12 mouse cellular contexts compared by ENCODE assay signal in genomic region chr7:16821091-16821490, GRCm38 (mm10). TPM values are rescaled to one million over a fixed set of nuclear protein-coding genes. Genes with fewer than 3 reads are reported as not detected.
DNase-seq lines count a peak whose midpoint lies in the region; ATAC-seq and TF ChIP-seq lines count a peak whose summit lies in the region.
"Had no signal": no experiment of that assay in that cellular context is flagged by ENCODE, and none has a peak within 500 bp of the region (broad histone marks: within the 10 kb centered on the region; RNA-seq: fewer than 3 reads in every experiment).

No protein-coding gene starts in this region.

- ATAC-seq in forebrain, embryonic 14.5 days, result no peak
- no peak for ATAC-seq in forebrain, embryonic 15.5 days (replicated peaks)
- ATAC-seq in intestine, embryonic 16.5 days, result no peak
- no peak for ATAC-seq in intestine, embryonic 15.5 days
- no peak for ATAC-seq in embryonic facial prominence, embryonic 12.5 days (ENCODE audit: insufficient number of reproducible peaks, insufficient read depth, low FRiP score, low TSS enrichment)

- DNase-seq in forebrain, embryonic 14.5 days (ENCODE audit: low spot score), result no peak
- DNase-seq in frontal cortex, adult 2 months (ENCODE audit: extremely low spot score in 1 of 2, low spot score in 1 of 2), result no peak
- DNase-seq in kidney, adult 2 months, result no peak
- DNase-seq: adrenal gland, adult 8-10 months; kidney, postnatal 10 days; lung, postnatal 14 days had no signal

- 0 out of 2 replicates have a peak overlapping the region, but pooled peaks have one; percentile 9 for H3K27ac ChIP-seq in forebrain, embryonic 14.5 days (ENCODE audit: low read depth, low read length)
- no peak overlapping the region for H3K27ac ChIP-seq in forebrain, embryonic 15.5 days (replicated peaks)
- no peak overlapping the region for H3K27ac ChIP-seq in intestine, embryonic 16.5 days (ENCODE audit: low read length)
- H3K27ac ChIP-seq in intestine, embryonic 15.5 days, result no peak overlapping the region
- peak overlapping the region; percentile 38 for H3K27ac ChIP-seq in bone marrow macrophage, adult 2 months (ENCODE audit: insufficient read depth, low read depth, low read length)
- H3K27ac ChIP-seq in embryonic facial prominence, embryonic 12.5 days, result 0 out of 2 replicates have a peak overlapping the region, but pooled peaks have one; percentile 36
- H3K27ac ChIP-seq in kidney, adult 2 months (ENCODE audit: insufficient read depth, low read depth, low read length), result no peak overlapping the region
- H3K27ac ChIP-seq: forebrain, embryonic 12.5 days had no signal

- peaks cover 36% of the 10 kb centered on the region for H3K36me3 ChIP-seq in forebrain, embryonic 14.5 days (ENCODE audit: control insufficient read depth, insufficient read depth, low read length)
- H3K36me3 ChIP-seq in forebrain, embryonic 15.5 days, result peaks cover 26% of the 10 kb centered on the region
- peaks cover 6% of the 10 kb centered on the region; the same call in 1 of the 2 replicates for H3K36me3 ChIP-seq in intestine, embryonic 16.5 days (ENCODE audit: control insufficient read depth, insufficient read depth, low read length)
- peaks cover 27% of the 10 kb centered on the region for H3K36me3 ChIP-seq in intestine, embryonic 15.5 days
- H3K36me3 ChIP-seq in embryonic facial prominence, embryonic 12.5 days, result peaks cover 32% of the 10 kb centered on the region
- H3K36me3 ChIP-seq in kidney, adult 2 months (ENCODE audit: control insufficient read depth, insufficient read depth, low read length), result no peaks in the 10 kb centered on the region

- H3K27me3 ChIP-seq in forebrain, embryonic 14.5 days (replicated peaks; ENCODE audit: control insufficient read depth, insufficient read depth, low read length), result no peaks in the 10 kb centered on the region
- no peaks in the 10 kb centered on the region for H3K27me3 ChIP-seq in forebrain, embryonic 15.5 days
- no peaks in the 10 kb centered on the region for H3K27me3 ChIP-seq in intestine, embryonic 16.5 days (replicated peaks; ENCODE audit: control insufficient read depth, insufficient read depth, low read length)
- no peaks in the 10 kb centered on the region for H3K27me3 ChIP-seq in intestine, embryonic 15.5 days (replicated peaks)
- no peaks in the 10 kb centered on the region for H3K27me3 ChIP-seq in embryonic facial prominence, embryonic 12.5 days
- H3K27me3 ChIP-seq in kidney, adult 2 months (replicated peaks; ENCODE audit: control insufficient read depth, insufficient read depth, low read length), result no peaks in the 10 kb centered on the region
- H3K27me3 ChIP-seq: forebrain, embryonic 12.5 days had no signal

- H3K4me2 ChIP-seq in forebrain, embryonic 14.5 days (ENCODE audit: low read length), result no peak overlapping the region
- H3K4me2 ChIP-seq in forebrain, embryonic 15.5 days (replicated peaks), result no peak overlapping the region
- no peak overlapping the region for H3K4me2 ChIP-seq in intestine, embryonic 16.5 days (ENCODE audit: low read depth, low read length)
- no peak overlapping the region; the same call in 1 of the 2 replicates for H3K4me2 ChIP-seq in intestine, embryonic 15.5 days (replicated peaks)
- no peak overlapping the region for H3K4me2 ChIP-seq in embryonic facial prominence, embryonic 12.5 days (replicated peaks)
- H3K4me2 ChIP-seq: forebrain, embryonic 12.5 days had no signal

- H3K9me3 ChIP-seq in forebrain, embryonic 14.5 days (replicated peaks; ENCODE audit: control insufficient read depth, low read length), result no peaks in the 10 kb centered on the region
- H3K9me3 ChIP-seq in forebrain, embryonic 15.5 days, result no peaks in the 10 kb centered on the region
- H3K9me3 ChIP-seq in intestine, embryonic 16.5 days (ENCODE audit: control insufficient read depth, low read length), result no peaks in the 10 kb centered on the region
- H3K9me3 ChIP-seq in intestine, embryonic 15.5 days, result no peaks in the 10 kb centered on the region
- H3K9me3 ChIP-seq in embryonic facial prominence, embryonic 12.5 days, result no peaks in the 10 kb centered on the region
- H3K9me3 ChIP-seq: forebrain, embryonic 12.5 days had no signal

- H3K4me1 ChIP-seq in forebrain, embryonic 14.5 days (ENCODE audit: control insufficient read depth, insufficient read depth, low read length), result peaks cover 27% of the 10 kb centered on the region
- H3K4me1 ChIP-seq in forebrain, embryonic 15.5 days, result peaks cover 45% of the 10 kb centered on the region
- peaks cover 30% of the 10 kb centered on the region for H3K4me1 ChIP-seq in intestine, embryonic 16.5 days (ENCODE audit: control insufficient read depth, insufficient read depth, low read length)
- H3K4me1 ChIP-seq in intestine, embryonic 15.5 days (replicated peaks), result peaks cover 37% of the 10 kb centered on the region
- peaks cover 56% of the 10 kb centered on the region for H3K4me1 ChIP-seq in bone marrow macrophage, adult 2 months (ENCODE audit: control insufficient read depth, insufficient read depth, low read length)
- H3K4me1 ChIP-seq in embryonic facial prominence, embryonic 12.5 days, result peaks cover 44% of the 10 kb centered on the region
- peaks cover 18% of the 10 kb centered on the region; the same call in 1 of the 2 replicates for H3K4me1 ChIP-seq in kidney, adult 2 months (ENCODE audit: control insufficient read depth, insufficient read depth, low read length)

- no peak for TF ChIP-seq POLR2A in bone marrow macrophage, adult 2 months (IDR thresholded peaks at IDR 0.05; ENCODE audit: borderline replicate concordance, low read depth, low read length)
- no peak for TF ChIP-seq POLR2A in kidney, adult 2 months (IDR thresholded peaks at IDR 0.05; ENCODE audit: low read depth, low read length)

- no peak for TF ChIP-seq CTCF in bone marrow macrophage, adult 2 months (IDR thresholded peaks at IDR 0.05; ENCODE audit: low read depth, low read length)
- no peak for TF ChIP-seq CTCF in kidney, adult 2 months (conservative IDR thresholded peaks at IDR 0.05; ENCODE audit: insufficient read depth, insufficient read length, low read depth, low read length)

- no peak overlapping the region for H3K9ac ChIP-seq in forebrain, embryonic 14.5 days (ENCODE audit: low read length)
- no peak overlapping the region for H3K9ac ChIP-seq in forebrain, embryonic 15.5 days (replicated peaks)
- peak overlapping the region; percentile 17; the same call in 1 of the 2 replicates for H3K9ac ChIP-seq in intestine, embryonic 16.5 days (ENCODE audit: low read depth, low read length)
- H3K9ac ChIP-seq in intestine, embryonic 15.5 days, result no peak overlapping the region
- peak overlapping the region; percentile 42 for H3K9ac ChIP-seq in embryonic facial prominence, embryonic 12.5 days

- WGBS in forebrain, embryonic 14.5 days, result 58% methylated on average over 3 of the region's 3 CpGs
- WGBS in forebrain, embryonic 15.5 days, result 66% methylated on average over 3 of the region's 3 CpGs
- WGBS in intestine, embryonic 16.5 days, result 53% methylated on average over 3 of the region's 3 CpGs
- 56% methylated on average over 3 of the region's 3 CpGs for WGBS in intestine, embryonic 15.5 days
- whole genome bisulfite sequencing in embryonic facial prominence, embryonic 12.5 days, result 11% methylated on average over 3 of the region's 3 CpGs
- WGBS in kidney, adult 2 months, result 41% methylated on average over 3 of the region's 3 CpGs

- H3K4me3 ChIP-seq in forebrain, embryonic 14.5 days (ENCODE audit: low read depth, low read length), result no peak overlapping the region
- no peak overlapping the region for H3K4me3 ChIP-seq in forebrain, embryonic 15.5 days
- H3K4me3 ChIP-seq in intestine, embryonic 16.5 days (ENCODE audit: low read length), result no peak overlapping the region
- H3K4me3 ChIP-seq in intestine, embryonic 15.5 days (replicated peaks), result no peak overlapping the region
- 0 out of 2 replicates have a peak overlapping the region, but pooled peaks have one; percentile 3 for H3K4me3 ChIP-seq in bone marrow macrophage, adult 2 months (ENCODE audit: insufficient read depth, low read length)
- H3K4me3 ChIP-seq in embryonic facial prominence, embryonic 12.5 days, result no peak overlapping the region
- H3K4me3 ChIP-seq in kidney, adult 2 months (ENCODE audit: insufficient read depth, low read depth, low read length), result no peak overlapping the region
- H3K4me3 ChIP-seq: forebrain, embryonic 12.5 days had no signal

RNA-seq across cellular contexts. Expression of gene Fkrp, which starts 4.6 kb away (rescaled TPM):
- polyA plus RNA-seq in forebrain, embryonic 14.5 days (2014; fragmentation: Nextera tagmentation; extraction: Ambion mirVana), result 26.4 and 30.3 TPM in 2 replicates
- 28.2 and 29.0 TPM in 2 replicates for polyA plus RNA-seq in forebrain, embryonic 15.5 days (2015; fragmentation: Nextera tagmentation; extraction: Ambion mirVana)
- 20.3 and 22.3 TPM in 2 replicates for polyA plus RNA-seq in intestine, embryonic 16.5 days (2015; fragmentation: Nextera tagmentation; extraction: Ambion mirVana)
- 25.1 and 25.6 TPM in 2 replicates for polyA plus RNA-seq in intestine, embryonic 15.5 days (2015; fragmentation: Nextera tagmentation; extraction: Ambion mirVana)
- polyA plus RNA-seq in bone marrow macrophage, adult 2 months (2012; ENCODE audit: insufficient read depth, insufficient read length, missing spikeins), result 21.9 and 25.1 TPM in 2 replicates
- polyA plus RNA-seq in embryonic facial prominence, embryonic 12.5 days (2016; fragmentation: Nextera tagmentation; extraction: Ambion mirVana), result 31.4 and 33.6 TPM in 2 replicates
- 38.2 and 40.3 TPM in 2 replicates for polyA plus RNA-seq in frontal cortex, adult 2 months (2012; rRNA removed)
- 31.0 and 33.9 TPM in 2 replicates for polyA plus RNA-seq in kidney, adult 2 months (2012; rRNA removed)

RNA-seq across cellular contexts. Expression of gene Strn4, which starts 5.4 kb away (rescaled TPM):
- polyA plus RNA-seq in forebrain, embryonic 14.5 days (2014; fragmentation: Nextera tagmentation; extraction: Ambion mirVana), result 175 and 186 TPM in 2 replicates
- polyA plus RNA-seq in forebrain, embryonic 15.5 days (2015; fragmentation: Nextera tagmentation; extraction: Ambion mirVana), result 185 and 193 TPM in 2 replicates
- 68.9 and 72.3 TPM in 2 replicates for polyA plus RNA-seq in intestine, embryonic 16.5 days (2015; fragmentation: Nextera tagmentation; extraction: Ambion mirVana)
- 77.3 and 85.5 TPM in 2 replicates for polyA plus RNA-seq in intestine, embryonic 15.5 days (2015; fragmentation: Nextera tagmentation; extraction: Ambion mirVana)
- 56.6 and 58.1 TPM in 2 replicates for polyA plus RNA-seq in bone marrow macrophage, adult 2 months (2012; ENCODE audit: insufficient read depth, insufficient read length, missing spikeins)
- 149 and 152 TPM in 2 replicates for polyA plus RNA-seq in embryonic facial prominence, embryonic 12.5 days (2016; fragmentation: Nextera tagmentation; extraction: Ambion mirVana)
- 262 TPM in 2 replicates for polyA plus RNA-seq in frontal cortex, adult 2 months (2012; rRNA removed)
- 94.4 and 116 TPM in 2 replicates for polyA plus RNA-seq in kidney, adult 2 months (2012; rRNA removed)

RNA-seq across cellular contexts. Expression of gene Prkd2, which starts 21.6 kb away (rescaled TPM):
- polyA plus RNA-seq in forebrain, embryonic 14.5 days (2014; fragmentation: Nextera tagmentation; extraction: Ambion mirVana), result 4.5 and 6.7 TPM in 2 replicates
- polyA plus RNA-seq in forebrain, embryonic 15.5 days (2015; fragmentation: Nextera tagmentation; extraction: Ambion mirVana), result 7.0 and 8.0 TPM in 2 replicates
- polyA plus RNA-seq in intestine, embryonic 16.5 days (2015; fragmentation: Nextera tagmentation; extraction: Ambion mirVana), result 10.3 and 11.5 TPM in 2 replicates
- 9.7 and 12.5 TPM in 2 replicates for polyA plus RNA-seq in intestine, embryonic 15.5 days (2015; fragmentation: Nextera tagmentation; extraction: Ambion mirVana)
- 9.8 and 11.2 TPM in 2 replicates for polyA plus RNA-seq in bone marrow macrophage, adult 2 months (2012; ENCODE audit: insufficient read depth, insufficient read length, missing spikeins)
- polyA plus RNA-seq in embryonic facial prominence, embryonic 12.5 days (2016; fragmentation: Nextera tagmentation; extraction: Ambion mirVana), result 15.3 and 16.8 TPM in 2 replicates
- polyA plus RNA-seq in frontal cortex, adult 2 months (2012; rRNA removed), result 6.4 and 6.7 TPM in 2 replicates
- polyA plus RNA-seq in kidney, adult 2 months (2012; rRNA removed), result 18.3 and 23.3 TPM in 2 replicates

RNA-seq across cellular contexts. Expression of gene Slc1a5, which starts 40.0 kb away (rescaled TPM):
- polyA plus RNA-seq in forebrain, embryonic 14.5 days (2014; fragmentation: Nextera tagmentation; extraction: Ambion mirVana), result 7.0 and 7.4 TPM in 2 replicates
- 10.0 and 13.6 TPM in 2 replicates for polyA plus RNA-seq in forebrain, embryonic 15.5 days (2015; fragmentation: Nextera tagmentation; extraction: Ambion mirVana)
- 44.5 and 49.0 TPM in 2 replicates for polyA plus RNA-seq in intestine, embryonic 16.5 days (2015; fragmentation: Nextera tagmentation; extraction: Ambion mirVana)
- polyA plus RNA-seq in intestine, embryonic 15.5 days (2015; fragmentation: Nextera tagmentation; extraction: Ambion mirVana), result 61.8 and 64.0 TPM in 2 replicates
- polyA plus RNA-seq in bone marrow macrophage, adult 2 months (2012; ENCODE audit: insufficient read depth, insufficient read length, missing spikeins), result 24.9 and 25.0 TPM in 2 replicates
- 33.3 and 34.0 TPM in 2 replicates for polyA plus RNA-seq in embryonic facial prominence, embryonic 12.5 days (2016; fragmentation: Nextera tagmentation; extraction: Ambion mirVana)
- polyA plus RNA-seq in frontal cortex, adult 2 months (2012; rRNA removed), result 12.6 and 13.4 TPM in 2 replicates
- 74.6 and 95.2 TPM in 2 replicates for polyA plus RNA-seq in kidney, adult 2 months (2012; rRNA removed)

RNA-seq across cellular contexts. Expression of gene Dact3, which starts 54.0 kb away (rescaled TPM):
- 3.5 and 4.4 TPM in 2 replicates for polyA plus RNA-seq in forebrain, embryonic 14.5 days (2014; fragmentation: Nextera tagmentation; extraction: Ambion mirVana)
- 3.3 and 3.4 TPM in 2 replicates for polyA plus RNA-seq in forebrain, embryonic 15.5 days (2015; fragmentation: Nextera tagmentation; extraction: Ambion mirVana)
- polyA plus RNA-seq in intestine, embryonic 16.5 days (2015; fragmentation: Nextera tagmentation; extraction: Ambion mirVana), result 1.6 and 1.7 TPM in 2 replicates
- polyA plus RNA-seq in intestine, embryonic 15.5 days (2015; fragmentation: Nextera tagmentation; extraction: Ambion mirVana), result 3.1 and 3.2 TPM in 2 replicates
- polyA plus RNA-seq in bone marrow macrophage, adult 2 months (2012; ENCODE audit: insufficient read depth, insufficient read length, missing spikeins), result 1.2 and 1.3 TPM in 2 replicates
- polyA plus RNA-seq in embryonic facial prominence, embryonic 12.5 days (2016; fragmentation: Nextera tagmentation; extraction: Ambion mirVana), result 13.4 and 14.6 TPM in 2 replicates
- 151 and 154 TPM in 2 replicates for polyA plus RNA-seq in frontal cortex, adult 2 months (2012; rRNA removed)
- 5.5 and 7.5 TPM in 2 replicates for polyA plus RNA-seq in kidney, adult 2 months (2012; rRNA removed)

Comparison
In these comparisons a context has a peak if more than half of its experiments do, and no peak if none do; other contexts are left out.
1. H3K27ac ChIP-seq: peak in forebrain, embryonic 14.5 days (single experiment), bone marrow macrophage, adult 2 months (single experiment) and embryonic facial prominence, embryonic 12.5 days (single experiment); none in forebrain, embryonic 15.5 days (single experiment), intestine, embryonic 16.5 days (single experiment), intestine, embryonic 15.5 days (single experiment) and kidney, adult 2 months (single experiment).
2. H3K9ac ChIP-seq: peak in intestine, embryonic 16.5 days (single experiment) and embryonic facial prominence, embryonic 12.5 days (single experiment); none in forebrain, embryonic 14.5 days (single experiment), forebrain, embryonic 15.5 days (single experiment) and intestine, embryonic 15.5 days (single experiment).